Mouse (Mus musculus): ENCODE measurements around the gene Pard3b. TPM values are rescaled to one million over a fixed set of nuclear protein-coding genes. Genes with fewer than 3 reads are reported as not detected.

Pard3b gene
- polyA plus RNA-seq, 1 experiment from 2014 or later: 2.3 TPM

- no peaks in the 10 kb centered on the region for H3K9me3 ChIP-seq (replicated peaks; ENCODE audit: control insufficient read depth, low read length)
- H3K27me3 ChIP-seq (ENCODE audit: control insufficient read depth, insufficient read depth, low read depth, low read length): no peaks in the 10 kb centered on the region
- no peak for ATAC-seq (ENCODE audit: low read depth)
- no peak overlapping the region for H3K4me2 ChIP-seq (ENCODE audit: low read depth, low read length)
- H3K4me3 ChIP-seq (ENCODE audit: low read depth, low read length): no peak overlapping the region
- no peaks in the 10 kb centered on the region for H3K4me1 ChIP-seq (ENCODE audit: control insufficient read depth, low read depth, low read length)
- H3K36me3 ChIP-seq (ENCODE audit: control insufficient read depth, insufficient read depth): no peaks in the 10 kb centered on the region
- no peak overlapping the region for H3K27ac ChIP-seq (ENCODE audit: low read length)
- 3% methylated on average over 1 of the region's 1 CpGs for WGBS (ENCODE audit: insufficient replicate concordance)
- no peak overlapping the region for H3K9ac ChIP-seq (ENCODE audit: low read depth, low read length)
Observed at GRCm38 (mm10) chr1:61820213-61820612, 181.6 kb downstream of the Pard3b start.

- Histone ChIP-seq H3K27ac (ENCODE audit: low read length) (no peak overlapping the region), H3K9ac (ENCODE audit: low read depth, low read length) (no peak overlapping the region), H3K4me2 (ENCODE audit: low read depth, low read length) (no peak overlapping the region), H3K27me3 (ENCODE audit: control insufficient read depth, insufficient read depth, low read depth, low read length) (no peaks in the 10 kb centered on the region), H3K4me3 (ENCODE audit: low read depth, low read length) (no peak overlapping the region), H3K4me1 (ENCODE audit: control insufficient read depth, low read depth, low read length) (no peaks in the 10 kb centered on the region), H3K9me3 (replicated peaks; ENCODE audit: control insufficient read depth, low read length) (no peaks in the 10 kb centered on the region), H3K36me3 (ENCODE audit: control insufficient read depth, insufficient read depth) (no peaks in the 10 kb centered on the region)
- no peak for ATAC-seq (ENCODE audit: low read depth)
- WGBS (ENCODE audit: insufficient replicate concordance): 74% methylated on average over 3 of the region's 3 CpGs
Observed at GRCm38 (mm10) chr1:61825560-61826191, 187.1 kb downstream of the Pard3b start.

DNA sequence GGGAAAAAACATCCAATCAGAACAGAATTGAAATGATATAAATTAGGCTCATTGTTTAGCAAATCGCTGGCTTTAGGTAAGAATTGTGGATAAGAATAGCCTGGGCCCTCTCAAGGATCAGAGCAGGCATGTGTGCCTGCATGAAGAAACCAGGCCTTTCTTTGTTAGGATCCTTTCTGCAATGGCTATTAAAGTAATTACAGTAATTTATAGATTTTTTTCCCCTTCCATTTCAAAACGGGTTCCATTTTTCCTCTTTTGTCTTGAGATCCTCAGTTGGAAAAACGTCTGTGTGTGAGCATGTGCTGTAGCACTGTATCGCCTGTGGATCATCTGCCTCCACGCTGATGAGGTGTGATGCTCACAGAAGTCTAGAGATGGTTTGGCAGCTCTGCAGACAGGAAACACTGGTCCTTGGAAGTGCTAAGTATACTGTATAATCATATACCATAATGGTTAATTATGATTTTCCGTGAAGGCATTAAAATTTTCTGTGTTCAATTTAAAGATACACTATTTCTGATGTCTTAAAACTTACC, 198.5 kb downstream of the Pard3b start:
- WGBS (ENCODE audit: insufficient replicate concordance): 53% methylated on average over 6 of the region's 6 CpGs
- no peak for ATAC-seq (ENCODE audit: low read depth)
- Histone ChIP-seq H3K4me3 (ENCODE audit: low read depth, low read length) (no peak overlapping the region), H3K27ac (ENCODE audit: low read length) (no peak overlapping the region), H3K4me2 (ENCODE audit: low read depth, low read length) (no peak overlapping the region), H3K9me3 (replicated peaks; ENCODE audit: control insufficient read depth, low read length) (no peaks in the 10 kb centered on the region), H3K36me3 (ENCODE audit: control insufficient read depth, insufficient read depth) (no peaks in the 10 kb centered on the region), H3K9ac (ENCODE audit: low read depth, low read length) (no peak overlapping the region), H3K27me3 (ENCODE audit: control insufficient read depth, insufficient read depth, low read depth, low read length) (no peaks in the 10 kb centered on the region), H3K4me1 (ENCODE audit: control insufficient read depth, low read depth, low read length) (no peaks in the 10 kb centered on the region)

GRCm38 (mm10) chr1:61846606-61847005, 208.0 kb downstream of the Pard3b start:
- Histone ChIP-seq H3K27me3 (ENCODE audit: control insufficient read depth, insufficient read depth, low read depth, low read length) (no peaks in the 10 kb centered on the region), H3K9ac (ENCODE audit: low read depth, low read length) (no peak overlapping the region), H3K4me3 (ENCODE audit: low read depth, low read length) (no peak overlapping the region), H3K36me3 (ENCODE audit: control insufficient read depth, insufficient read depth) (no peaks in the 10 kb centered on the region), H3K4me2 (ENCODE audit: low read depth, low read length) (no peak overlapping the region), H3K9me3 (replicated peaks; ENCODE audit: control insufficient read depth, low read length) (no peaks in the 10 kb centered on the region), H3K27ac (ENCODE audit: low read length) (no peak overlapping the region), H3K4me1 (ENCODE audit: control insufficient read depth, low read depth, low read length) (no peaks in the 10 kb centered on the region)
- ATAC-seq (ENCODE audit: low read depth): no peak

DNA sequence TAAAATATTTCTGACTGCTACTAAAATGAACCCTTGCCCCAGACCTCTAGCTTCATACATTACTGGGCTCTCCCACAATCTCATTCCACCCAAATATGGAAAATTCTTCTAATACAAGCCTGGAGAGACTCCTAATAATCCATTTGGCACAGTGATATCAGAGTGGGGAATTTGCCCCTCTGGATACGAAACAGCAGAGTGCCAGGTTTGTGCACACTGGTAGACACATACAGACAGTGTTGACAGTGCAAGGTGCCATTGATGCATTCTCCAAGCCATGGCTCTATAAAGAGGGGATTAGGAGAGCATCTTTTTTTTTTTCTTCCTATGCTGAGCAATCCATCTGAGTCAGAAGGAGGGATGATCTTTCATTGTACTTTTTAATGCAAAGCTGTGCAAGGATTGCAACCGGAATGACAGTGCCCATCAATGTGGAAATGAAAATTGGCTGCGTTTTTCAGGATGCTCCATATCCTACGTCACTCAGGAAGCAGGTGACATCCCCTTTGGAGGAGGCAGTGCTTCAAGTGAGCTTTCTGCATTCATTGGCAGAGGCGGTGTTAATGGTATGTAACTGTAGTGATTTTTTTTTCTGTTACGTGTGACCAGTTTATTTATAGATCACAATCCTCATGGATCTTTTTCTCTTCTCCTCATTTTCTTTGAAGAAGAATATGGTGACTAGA, 210.5 kb downstream of the Pard3b start:
- H3K4me3 ChIP-seq (ENCODE audit: low read depth, low read length): no peak overlapping the region
- no peak overlapping the region for H3K27ac ChIP-seq (ENCODE audit: low read length)
- H3K27me3 ChIP-seq (ENCODE audit: control insufficient read depth, insufficient read depth, low read depth, low read length): no peaks in the 10 kb centered on the region
- H3K4me1 ChIP-seq (ENCODE audit: control insufficient read depth, low read depth, low read length): no peaks in the 10 kb centered on the region
- H3K4me2 ChIP-seq (ENCODE audit: low read depth, low read length): no peak overlapping the region
- WGBS (ENCODE audit: insufficient replicate concordance): 59% methylated on average over 6 of the region's 6 CpGs
- H3K9ac ChIP-seq (ENCODE audit: low read depth, low read length): no peak overlapping the region
- H3K9me3 ChIP-seq (replicated peaks; ENCODE audit: control insufficient read depth, low read length): no peaks in the 10 kb centered on the region
- no peaks in the 10 kb centered on the region for H3K36me3 ChIP-seq (ENCODE audit: control insufficient read depth, insufficient read depth)
- no peak for ATAC-seq (ENCODE audit: low read depth)

GRCm38 (mm10) chr1:61850471-61850870, 211.8 kb downstream of the Pard3b start:
- no peaks in the 10 kb centered on the region for H3K27me3 ChIP-seq (ENCODE audit: control insufficient read depth, insufficient read depth, low read depth, low read length)
- ATAC-seq (ENCODE audit: low read depth): no peak
- no peaks in the 10 kb centered on the region for H3K9me3 ChIP-seq (replicated peaks; ENCODE audit: control insufficient read depth, low read length)
- no peak overlapping the region for H3K4me2 ChIP-seq (ENCODE audit: low read depth, low read length)
- no peak overlapping the region for H3K4me3 ChIP-seq (ENCODE audit: low read depth, low read length)
- no peak overlapping the region for H3K27ac ChIP-seq (ENCODE audit: low read length)
- H3K36me3 ChIP-seq (ENCODE audit: control insufficient read depth, insufficient read depth): no peaks in the 10 kb centered on the region
- WGBS (ENCODE audit: insufficient replicate concordance): 63% methylated on average over 5 of the region's 5 CpGs
- no peaks in the 10 kb centered on the region for H3K4me1 ChIP-seq (ENCODE audit: control insufficient read depth, low read depth, low read length)
- H3K9ac ChIP-seq (ENCODE audit: low read depth, low read length): no peak overlapping the region

DNA sequence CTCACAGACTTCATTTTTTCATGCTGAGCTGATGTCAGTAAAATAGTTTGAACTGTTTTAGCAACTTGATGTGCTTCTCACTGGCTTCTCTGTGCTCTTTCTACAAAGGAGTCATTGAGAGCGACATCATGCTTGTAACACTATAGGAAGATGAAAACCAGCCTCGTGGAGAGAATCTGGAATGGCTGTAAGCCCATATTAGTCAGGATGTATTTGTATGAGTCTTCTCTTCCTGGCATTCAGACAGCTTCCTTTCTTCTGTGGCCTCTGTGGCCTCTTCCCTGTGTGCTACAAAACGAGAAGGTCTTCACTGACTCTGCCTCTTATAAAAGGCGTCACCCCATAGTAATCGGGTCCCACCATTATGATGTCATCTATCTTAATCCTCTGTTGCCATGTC, 212.6 kb downstream of the Pard3b start:
- Histone ChIP-seq H3K9me3 (replicated peaks; ENCODE audit: control insufficient read depth, low read length) (no peaks in the 10 kb centered on the region), H3K9ac (ENCODE audit: low read depth, low read length) (no peak overlapping the region), H3K4me1 (ENCODE audit: control insufficient read depth, low read depth, low read length) (no peaks in the 10 kb centered on the region), H3K4me3 (ENCODE audit: low read depth, low read length) (no peak overlapping the region), H3K27ac (ENCODE audit: low read length) (no peak overlapping the region), H3K36me3 (ENCODE audit: control insufficient read depth, insufficient read depth) (no peaks in the 10 kb centered on the region), H3K27me3 (ENCODE audit: control insufficient read depth, insufficient read depth, low read depth, low read length) (no peaks in the 10 kb centered on the region), H3K4me2 (ENCODE audit: low read depth, low read length) (no peak overlapping the region)
- WGBS (ENCODE audit: insufficient replicate concordance): 35% methylated on average over 5 of the region's 5 CpGs
- no peak for ATAC-seq (ENCODE audit: low read depth)

DNA sequence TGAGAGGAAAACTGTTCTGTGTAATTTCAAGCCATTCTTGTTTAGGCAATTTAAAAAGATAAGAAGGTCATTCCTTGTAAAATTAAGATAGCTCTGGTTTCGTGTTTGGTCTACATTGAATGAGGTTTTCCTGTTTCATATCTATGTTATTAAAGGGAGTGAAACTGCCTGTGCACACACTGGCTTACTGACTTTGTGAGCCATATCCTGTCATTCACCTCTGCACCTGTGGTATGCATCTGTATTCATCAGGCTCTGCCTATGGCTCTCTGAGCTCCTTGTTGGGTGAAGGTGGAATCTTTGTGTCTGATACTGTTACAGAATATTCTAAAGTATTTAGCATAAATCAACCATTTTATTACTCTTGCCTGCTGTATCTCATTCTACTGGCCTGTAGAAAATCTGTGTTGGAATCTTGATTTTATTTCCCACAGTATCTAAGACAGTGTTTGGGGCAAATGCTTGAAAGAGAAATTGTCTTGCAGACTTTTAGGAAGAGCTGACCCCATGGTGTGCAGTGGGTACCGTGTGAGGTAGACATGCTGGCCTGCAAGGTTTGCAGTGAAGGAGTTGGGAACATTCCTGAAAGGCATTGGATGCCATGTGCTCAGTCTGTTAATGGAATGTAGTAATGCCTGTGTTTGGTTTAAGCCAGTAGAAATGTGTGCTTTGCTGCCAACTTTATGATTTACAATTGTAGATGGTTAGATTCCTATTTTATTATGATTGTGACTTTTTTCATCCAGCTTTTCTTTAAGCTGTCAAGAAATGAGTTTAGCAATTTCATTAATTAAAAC, 228.9 kb downstream of the Pard3b start:
- 45% methylated on average over 2 of the region's 2 CpGs for WGBS (ENCODE audit: insufficient replicate concordance)
- Histone ChIP-seq H3K4me3 (ENCODE audit: low read depth, low read length) (no peak overlapping the region), H3K27ac (ENCODE audit: low read length) (no peak overlapping the region), H3K9me3 (replicated peaks; ENCODE audit: control insufficient read depth, low read length) (no peaks in the 10 kb centered on the region), H3K4me1 (ENCODE audit: control insufficient read depth, low read depth, low read length) (no peaks in the 10 kb centered on the region), H3K9ac (ENCODE audit: low read depth, low read length) (no peak overlapping the region), H3K4me2 (ENCODE audit: low read depth, low read length) (no peak overlapping the region), H3K36me3 (ENCODE audit: control insufficient read depth, insufficient read depth) (no peaks in the 10 kb centered on the region), H3K27me3 (ENCODE audit: control insufficient read depth, insufficient read depth, low read depth, low read length) (no peaks in the 10 kb centered on the region)
- ATAC-seq (ENCODE audit: low read depth): no peak

- Histone ChIP-seq H3K4me3 (ENCODE audit: low read depth, low read length) (no peak overlapping the region), H3K27me3 (ENCODE audit: control insufficient read depth, insufficient read depth, low read depth, low read length) (no peaks in the 10 kb centered on the region), H3K36me3 (ENCODE audit: control insufficient read depth, insufficient read depth) (no peaks in the 10 kb centered on the region), H3K4me1 (ENCODE audit: control insufficient read depth, low read depth, low read length) (no peaks in the 10 kb centered on the region), H3K9me3 (replicated peaks; ENCODE audit: control insufficient read depth, low read length) (no peaks in the 10 kb centered on the region), H3K4me2 (ENCODE audit: low read depth, low read length) (no peak overlapping the region), H3K9ac (ENCODE audit: low read depth, low read length) (no peak overlapping the region), H3K27ac (ENCODE audit: low read length) (no peak overlapping the region)
- ATAC-seq (ENCODE audit: low read depth): no peak
- WGBS (ENCODE audit: insufficient replicate concordance): 24% methylated on average over 1 of the region's 1 CpGs
Observed at GRCm38 (mm10) chr1:61874875-61875274, 236.3 kb downstream of the Pard3b start.

Data from liver, embryonic 16.5 days (tissue).